Mouse (Mus musculus) liver, postnatal 0 days (tissue): ENCODE results near the gene Arhgef3.

Experiments
- CTCF ChIP-seq: sonication (generic); IDR thresholded peaks from 2 replicates; pipeline ENCODE4 v1.5.1; 2016; ENCODE audit warnings: antibody characterized with exemption, low read depth
- EP300 ChIP-seq: IDR thresholded peaks from 2 replicates; pipeline ENCODE4 v1.6.1; 2016; ENCODE audit warnings: antibody characterized with exemption, low read depth, mild to moderate bottlenecking

DNA sequence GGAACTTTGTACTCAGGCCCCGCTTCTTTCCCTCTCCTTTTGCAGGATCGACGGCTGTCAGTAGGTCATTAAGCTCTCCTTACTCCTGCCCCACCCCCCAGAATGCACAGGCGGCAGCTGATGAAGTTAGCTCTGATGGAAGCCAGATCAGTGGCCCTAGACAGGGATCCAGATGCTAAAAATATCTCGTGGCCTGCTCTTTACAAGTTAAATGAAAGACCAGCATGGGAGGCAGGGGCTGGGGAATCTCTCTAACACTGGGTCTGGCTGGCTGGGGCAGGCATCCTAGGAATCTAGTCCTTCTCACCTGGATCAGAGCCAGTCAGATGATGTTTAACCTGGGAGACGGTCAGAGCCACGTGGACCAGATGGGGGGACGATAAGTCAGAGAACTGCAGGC lies 36.7 kb downstream of the Arhgef3 start:
- TF ChIP-seq CTCF (no peak), EP300 (no peak)
